Mouse (Mus musculus) cerebellum, postnatal 25 days (tissue): ENCODE measurements around the gene Mtmr6.

Experiments
- DNase-seq, 2 experiments: peaks; one replicate each; pipeline ENCODE4 v3.0.0; 2021; ENCODE audit warnings: mixed read lengths in 2 of 2

Mtmr6 gene

DNA sequence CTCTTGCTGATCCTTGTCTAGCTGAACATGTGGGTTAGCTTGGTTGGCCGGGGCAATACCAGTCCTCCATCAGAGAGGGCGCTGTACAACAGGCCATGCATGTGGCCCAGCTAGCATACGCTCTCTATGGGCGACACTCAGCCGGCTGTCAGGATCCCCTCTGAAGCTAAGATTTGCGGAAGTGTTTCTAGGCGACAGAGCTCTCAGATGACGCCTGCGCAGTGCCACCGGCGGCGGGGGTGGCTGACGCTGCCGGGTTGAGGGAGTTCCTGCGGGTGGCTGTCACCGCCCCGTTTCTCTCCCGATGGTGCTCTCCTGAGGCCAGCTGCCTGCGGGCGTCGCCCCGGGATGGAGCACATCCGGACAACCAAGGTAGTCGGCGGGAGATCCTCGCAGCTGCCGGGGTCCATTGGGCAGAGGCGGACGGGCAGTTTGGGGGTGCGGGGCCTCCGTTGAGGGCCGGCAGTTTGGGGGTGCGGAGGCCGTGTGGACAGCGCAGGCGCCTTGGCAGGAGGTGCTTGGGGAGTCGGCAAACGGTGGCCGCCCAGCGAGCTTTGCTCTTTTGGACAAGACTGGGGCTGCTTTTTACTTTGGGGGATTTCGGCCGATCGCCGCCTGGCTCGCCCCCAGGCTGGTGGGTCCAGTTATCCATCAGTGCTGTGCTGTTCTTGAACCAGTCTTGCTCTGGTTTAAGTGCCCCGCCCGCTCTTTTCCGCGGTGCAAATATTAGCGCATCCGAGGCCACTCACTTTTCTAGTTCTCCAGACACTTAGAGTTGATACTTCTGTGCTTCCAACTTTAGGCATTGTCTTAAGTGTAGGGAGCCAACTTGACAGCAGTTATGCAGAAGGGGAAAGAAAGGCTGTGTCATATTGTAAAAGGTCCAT is at the start of gene Mtmr6:
Gene Mtmr6, plus strand, starts transcription at position 239 of the 887 bp plus-strand sequence.
- peak; percentile 92 to 95 for DNase-seq

- DNase-seq = no peak
Measured at GRCm38 (mm10) chr14:60216125-60216524, 48.9 kb upstream of the Mtmr6 start.

- DNase-seq = no peak
Measured at GRCm38 (mm10) chr14:60217616-60218015, 47.4 kb upstream of the Mtmr6 start.

DNA sequence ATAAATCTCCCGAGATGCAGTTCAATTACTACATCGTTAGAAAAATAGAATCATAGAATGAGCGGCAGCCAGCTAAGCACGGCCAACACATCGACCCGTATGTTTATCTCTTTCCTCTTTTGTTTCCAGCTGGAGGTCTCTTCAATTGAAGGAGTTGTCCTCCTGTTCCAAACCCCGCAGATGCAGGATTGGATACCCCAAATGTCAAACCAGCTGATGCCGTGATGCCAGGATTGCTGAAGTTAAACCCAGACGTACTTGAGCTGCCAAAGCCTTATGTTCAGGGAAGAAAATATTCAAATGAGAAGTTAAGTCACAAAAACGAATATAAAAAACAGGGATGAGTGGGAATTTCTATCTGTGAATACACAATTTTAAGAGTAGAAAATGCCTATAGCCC is 45.1 kb upstream of the Mtmr6 start:
- no peak for DNase-seq

- DNase-seq = no peak
Measured at GRCm38 (mm10) chr14:60238551-60238950, 26.5 kb upstream of the Mtmr6 start.

DNA sequence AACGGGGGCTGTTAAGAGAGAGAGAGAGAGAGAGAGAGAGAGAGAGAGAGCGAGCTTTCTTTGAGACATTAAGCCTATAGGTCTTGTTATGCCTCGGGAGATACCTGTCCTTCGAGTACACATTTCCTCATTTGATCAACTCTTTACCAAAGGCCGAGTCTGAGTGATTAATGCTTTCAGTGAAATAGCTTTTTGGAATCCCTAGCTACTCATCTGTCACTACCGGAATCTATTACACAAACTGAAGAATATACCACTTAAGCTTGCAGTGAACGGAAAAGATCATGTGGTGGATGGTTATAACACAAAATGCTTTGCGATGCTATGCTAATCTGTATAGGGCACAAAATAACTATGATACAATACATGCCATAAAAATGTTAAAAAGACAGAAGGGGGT is 14.7 kb upstream of the Mtmr6 start:
- DNase-seq = no peak

DNA sequence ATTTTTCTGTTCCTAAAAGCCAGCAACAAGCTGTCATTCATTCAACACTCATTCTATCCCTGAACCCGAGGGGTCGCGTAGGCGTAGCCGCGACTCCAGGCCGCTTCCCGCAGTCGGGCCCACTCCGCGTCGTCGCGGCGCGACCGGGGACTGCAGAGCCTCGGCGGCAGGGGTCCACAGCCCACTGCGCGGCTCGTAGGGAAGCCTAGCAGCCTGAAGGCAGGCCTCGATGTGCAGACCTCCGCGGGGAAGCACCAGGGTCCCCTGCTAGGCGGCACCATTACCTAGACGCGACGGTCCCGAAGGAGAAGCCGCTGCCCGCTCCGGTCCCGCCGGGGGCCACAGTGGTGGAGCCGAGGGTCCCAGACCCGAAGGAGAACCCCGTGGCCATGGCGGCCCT is 14.1 kb upstream of the Mtmr6 start:
- no peak for DNase-seq

DNA sequence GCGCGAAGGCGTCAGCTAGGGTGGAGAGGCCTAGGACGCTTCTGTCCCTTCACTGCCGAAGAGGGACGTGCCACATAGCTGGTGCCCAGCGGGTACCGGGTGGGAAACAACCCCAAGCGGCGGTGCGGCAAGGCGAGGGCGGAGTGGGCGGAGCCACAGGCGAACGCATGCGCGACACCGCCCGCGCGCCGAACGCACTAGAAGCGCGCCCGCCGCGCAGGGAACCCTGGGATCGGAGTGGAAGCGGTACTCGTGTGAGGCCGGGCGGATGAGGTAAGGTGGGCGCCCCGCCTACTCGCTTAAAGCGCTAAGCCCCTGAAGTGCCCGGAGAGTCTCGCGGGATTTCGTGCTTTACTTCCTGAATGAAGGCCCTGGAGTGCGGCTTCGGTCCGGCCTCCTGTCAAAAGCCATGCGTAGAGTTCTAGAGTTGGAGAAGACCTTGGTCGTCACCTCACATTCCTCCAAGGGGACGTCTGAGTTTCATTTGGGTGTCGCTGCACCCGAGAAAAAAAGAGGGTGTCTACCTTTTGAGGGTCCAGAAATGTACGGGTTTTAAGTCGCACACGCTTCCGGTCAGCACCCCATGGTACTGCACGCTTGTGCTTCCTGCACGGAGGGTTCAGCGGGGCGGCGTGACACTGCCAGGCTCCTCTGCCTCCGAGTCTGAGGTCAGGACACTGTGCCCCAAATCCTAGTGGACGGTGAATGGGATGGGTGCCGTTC is 13.6 kb upstream of the Mtmr6 start, which contains the start of the genes Nupl1 and Gm49336:
Gene Nupl1, minus strand, starts transcription at position 151 of the 723 bp plus-strand sequence.
Gene Gm49336, minus strand, starts transcription at position 227 of the 723 bp plus-strand sequence.
- DNase-seq = peak; percentile 97 to 99

GRCm38 (mm10) chr14:60252004-60253000 is 12.7 kb upstream of the Mtmr6 start:
- peak; percentile 39 to 56 for DNase-seq

GRCm38 (mm10) chr14:60253466-60253865 is 11.6 kb upstream of the Mtmr6 start:
- no peak for DNase-seq

GRCm38 (mm10) chr14:60254774-60255173 is 10.3 kb upstream of the Mtmr6 start:
- DNase-seq = no peak

DNA sequence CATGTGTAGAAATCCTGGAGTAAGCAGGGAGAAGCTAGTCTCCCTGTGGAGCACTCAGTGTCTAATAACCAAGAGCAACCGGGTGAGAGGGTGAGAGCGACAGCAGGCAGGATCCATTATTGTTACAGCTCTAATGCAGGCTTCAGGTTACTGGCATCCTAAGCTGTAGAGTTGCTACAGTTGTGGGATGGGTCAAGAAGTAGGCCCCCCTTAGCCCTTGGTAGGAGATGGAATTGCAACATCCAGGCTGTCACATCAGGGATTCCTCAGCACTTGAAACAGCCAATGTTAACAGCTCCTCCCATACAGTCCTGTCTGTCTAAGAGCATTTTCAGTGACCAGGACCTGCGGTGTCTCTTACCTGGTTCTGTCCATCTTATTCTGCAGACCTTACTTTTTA is 8.7 kb upstream of the Mtmr6 start:
- no peak for DNase-seq

DNA sequence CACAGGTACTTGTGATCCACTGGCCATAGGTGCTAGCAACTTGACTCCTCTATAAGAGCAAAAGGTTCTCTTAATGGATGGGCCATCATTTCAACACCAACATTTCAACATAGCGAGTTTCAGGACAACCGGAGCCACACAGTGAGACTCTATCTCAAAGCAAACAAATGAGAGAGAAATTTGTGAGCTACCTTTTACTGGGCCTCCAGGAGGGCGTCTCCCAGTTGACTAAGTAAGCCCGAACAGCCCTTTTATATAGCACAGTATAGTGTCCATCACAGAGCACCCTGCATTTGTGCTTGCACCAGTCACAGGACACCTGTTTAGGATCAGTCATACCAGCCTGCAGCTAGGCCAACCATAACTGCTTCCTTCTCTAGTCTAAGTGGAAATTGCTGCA is 7.9 kb upstream of the Mtmr6 start:
- DNase-seq = no peak

DNA sequence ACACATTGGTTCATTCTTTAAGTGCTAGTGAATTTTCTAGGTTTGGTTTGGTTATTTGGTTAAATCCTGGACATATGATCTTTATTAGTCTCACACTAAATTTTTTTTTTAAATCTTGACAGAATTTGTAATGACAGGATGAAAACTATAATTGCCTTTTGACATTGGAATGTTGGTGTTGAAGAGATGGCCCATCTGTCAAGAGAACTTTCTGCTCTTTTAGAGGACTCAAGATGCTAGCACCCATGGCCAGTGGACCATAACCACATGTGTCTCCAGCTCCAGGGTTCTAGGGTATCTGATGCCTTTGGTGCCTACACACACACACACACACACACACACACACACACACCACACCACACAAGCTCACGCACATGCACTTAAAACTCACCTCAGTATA is 7.2 kb upstream of the Mtmr6 start:
- no peak for DNase-seq

GRCm38 (mm10) chr14:60262316-60262715 is 2.7 kb upstream of the Mtmr6 start:
- DNase-seq = no peak

DNA sequence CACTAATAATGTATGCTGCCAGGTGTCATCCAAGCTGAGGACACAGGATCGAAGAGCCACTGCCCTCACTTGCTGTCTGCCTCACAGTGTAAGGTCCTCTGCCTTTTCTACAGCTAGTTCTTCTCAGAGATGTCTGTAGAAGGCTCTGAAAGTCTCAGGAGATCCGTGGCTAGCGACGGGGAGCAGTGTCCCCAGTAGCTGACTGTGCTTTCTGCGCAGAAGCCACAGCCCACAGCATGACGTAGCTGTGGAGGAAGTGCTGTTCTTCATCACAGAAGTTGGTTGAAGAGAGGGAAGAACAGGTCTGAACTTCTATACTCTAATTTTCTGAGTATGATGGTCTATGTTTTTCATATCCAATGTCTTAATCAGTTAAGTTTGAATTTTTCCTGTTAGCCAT is 4.3 kb downstream of the Mtmr6 start:
- DNase-seq = no peak

DNA sequence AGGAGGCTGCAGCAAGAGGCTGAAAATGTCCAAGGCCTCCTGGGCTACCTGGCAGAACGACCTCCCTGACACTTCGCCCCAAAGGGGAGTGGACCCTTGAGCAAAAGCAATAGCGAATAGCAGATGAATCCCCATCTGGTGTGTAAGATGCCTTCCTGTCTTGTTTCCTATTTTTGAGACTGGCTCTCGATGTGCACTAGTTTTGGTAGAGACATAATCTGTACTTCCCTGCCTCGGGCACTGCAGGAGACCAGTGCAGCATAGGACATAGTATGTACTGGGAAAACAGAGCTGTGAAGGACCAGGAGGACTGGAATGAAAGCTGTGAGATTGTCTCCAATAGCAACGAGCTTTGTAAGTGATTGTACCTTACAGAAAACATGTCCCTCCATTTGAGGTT is 8.3 kb downstream of the Mtmr6 start:
- no peak for DNase-seq

- no peak for DNase-seq
Measured at GRCm38 (mm10) chr14:60275301-60276276, 10.6 kb downstream of the Mtmr6 start.

DNA sequence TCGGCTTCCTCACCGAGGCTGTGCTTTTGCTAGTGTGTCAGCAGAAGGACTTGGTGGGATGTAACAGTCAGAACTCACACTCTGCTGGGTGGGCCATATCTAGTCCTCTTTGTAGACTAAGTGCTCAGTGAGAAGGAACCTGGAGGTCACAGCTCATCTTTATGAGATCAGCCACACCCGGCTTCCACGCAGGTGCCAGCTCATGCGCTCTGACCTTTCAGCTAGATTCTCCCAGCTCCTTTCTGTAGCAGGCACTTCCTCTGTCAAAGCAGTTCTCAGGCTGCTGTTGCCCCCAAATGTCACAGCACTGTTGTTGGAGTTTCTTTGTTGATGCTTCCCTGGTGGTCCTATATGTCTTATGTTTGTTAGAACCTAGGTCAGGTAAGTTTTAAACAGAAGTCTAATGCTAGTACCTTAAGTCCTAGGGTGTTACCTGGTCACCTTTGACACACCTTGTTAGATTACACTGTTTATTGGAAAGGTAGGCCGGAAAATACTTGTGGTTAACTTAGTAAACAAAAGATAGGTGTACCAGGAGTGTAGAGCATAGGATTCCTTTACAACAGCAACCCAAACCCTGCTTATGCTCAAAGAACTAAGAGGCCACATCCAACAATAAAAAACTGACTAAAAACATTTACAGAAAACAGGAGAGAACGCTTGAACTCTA is 21.3 kb downstream of the Mtmr6 start:
- no peak for DNase-seq

GRCm38 (mm10) chr14:60290363-60290762 is 25.3 kb downstream of the Mtmr6 start:
- no peak for DNase-seq

DNA sequence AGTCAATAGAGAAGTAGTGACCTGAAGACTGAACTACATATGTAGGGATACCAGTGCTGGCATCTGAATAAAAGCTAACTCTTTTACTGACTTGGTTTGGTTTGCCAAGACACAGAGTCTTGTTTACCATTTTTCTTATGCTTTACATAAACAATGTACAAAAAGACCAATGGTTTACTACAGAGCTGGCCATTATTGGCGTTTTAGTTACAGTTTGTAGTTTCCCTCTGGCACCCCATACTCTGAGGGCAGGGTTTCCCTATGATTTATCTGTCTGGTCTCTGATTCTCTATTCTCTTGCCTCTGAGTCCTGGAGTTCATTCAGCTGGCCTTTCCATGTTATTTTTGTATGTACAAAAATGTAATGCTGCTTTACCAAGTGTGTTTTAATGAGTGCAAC is 30.5 kb downstream of the Mtmr6 start:
- no peak for DNase-seq
